Mouse (Mus musculus): ENCODE data around the gene Gm20388. TPM values are rescaled to one million over a fixed set of nuclear protein-coding genes. Genes with fewer than 3 reads are reported as not detected.
A peak's percentile ranks its signal among the peaks of the same experiment; 100 is the strongest.

Gm20388 gene
- polyA plus RNA-seq, 1 experiment from 2014 or later = 3.6 TPM

DNA sequence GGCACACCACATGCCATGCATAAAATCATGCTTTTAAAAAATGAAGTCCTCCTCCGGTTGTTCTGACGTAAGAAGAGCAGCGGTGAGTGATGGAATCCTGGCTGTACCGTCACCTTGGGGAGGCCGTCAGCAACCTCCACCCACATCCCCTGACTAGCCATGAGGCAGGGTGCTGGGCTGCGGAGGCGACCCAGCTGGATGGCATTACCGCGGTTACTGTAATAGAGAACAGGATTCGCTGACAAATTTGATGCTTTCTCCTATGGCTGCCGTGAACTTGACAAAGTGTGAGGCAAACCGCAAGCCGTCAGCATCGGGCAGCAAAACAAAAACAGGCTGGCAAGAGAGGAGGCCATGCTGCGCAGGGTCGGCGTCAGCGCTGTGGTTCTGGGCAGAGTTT, 1317.1 kb downstream of the Gm20388 start:
- Histone ChIP-seq H3K4me3 (no peak overlapping the region), H3K27me3 (replicated peaks; ENCODE audit: low read depth, poor library complexity, severe bottlenecking) (peaks cover 62% of the 10 kb centered on the region), H3K27ac (replicated peaks) (peak overlapping the region; percentile 60), H3K36me3 (replicated peaks) (no peaks in the 10 kb centered on the region), H3K4me1 (peaks cover 57% of the 10 kb centered on the region), H3K9me3 (no peaks in the 10 kb centered on the region)
- no peak for DNase-seq (ENCODE audit: low spot score)
- 82% methylated on average over 18 of the region's 18 CpGs for WGBS

DNA sequence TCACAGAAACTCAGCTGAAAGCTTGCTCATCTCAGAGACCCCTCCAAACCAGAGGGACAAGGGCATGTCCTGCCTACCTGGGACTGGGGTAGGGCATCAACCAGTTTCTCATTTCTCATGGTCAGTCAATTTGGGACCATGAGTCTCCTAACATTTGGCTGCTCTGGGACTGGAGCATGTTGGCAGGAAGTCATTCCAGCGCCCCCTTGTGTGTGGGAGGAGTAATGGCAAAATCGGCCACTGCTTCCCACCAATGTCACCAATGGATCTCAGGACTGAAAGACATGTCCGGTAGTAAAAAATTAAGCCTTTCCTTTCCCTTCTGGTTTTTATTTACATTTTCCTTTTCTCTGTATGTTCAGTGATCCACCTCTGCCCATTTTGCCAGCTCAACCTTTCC, 1318.3 kb downstream of the Gm20388 start:
- no peak overlapping the region for H3K4me3 ChIP-seq
- H3K9me3 ChIP-seq = no peaks in the 10 kb centered on the region
- H3K36me3 ChIP-seq (replicated peaks) = no peaks in the 10 kb centered on the region
- H3K27ac ChIP-seq (replicated peaks) = 0 out of 2 replicates have a peak overlapping the region, but pooled peaks have one; percentile 21
- H3K27me3 ChIP-seq (replicated peaks; ENCODE audit: low read depth, poor library complexity, severe bottlenecking) = peaks cover 51% of the 10 kb centered on the region
- H3K4me1 ChIP-seq = peaks cover 56% of the 10 kb centered on the region
- DNase-seq (ENCODE audit: low spot score) = peak; percentile 53
- 62% methylated on average over 3 of the region's 3 CpGs for WGBS

DNA sequence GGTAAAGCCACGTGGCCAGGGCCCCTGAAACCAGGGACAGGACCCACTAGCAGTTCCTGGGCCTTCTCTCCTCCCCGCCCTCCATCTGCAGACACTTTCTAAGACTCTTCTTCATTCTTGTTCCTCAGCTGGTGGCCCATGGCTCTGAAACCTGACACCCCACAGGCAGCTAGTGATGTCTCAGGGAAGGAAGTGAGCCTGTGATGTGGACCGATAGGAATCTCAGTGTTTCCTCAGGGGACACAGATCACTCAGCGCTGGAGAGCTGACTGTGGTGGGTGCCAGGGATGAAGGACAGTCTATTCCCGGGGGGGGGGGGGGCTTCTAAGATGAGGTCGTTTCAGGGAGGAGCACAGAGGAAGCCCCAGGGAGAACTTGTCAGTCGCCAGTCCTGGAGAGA, 1318.9 kb downstream of the Gm20388 start:
- no peaks in the 10 kb centered on the region for H3K36me3 ChIP-seq (replicated peaks)
- H3K27me3 ChIP-seq (replicated peaks; ENCODE audit: low read depth, poor library complexity, severe bottlenecking) = peaks cover 47% of the 10 kb centered on the region
- H3K9me3 ChIP-seq = no peaks in the 10 kb centered on the region
- no peak overlapping the region for H3K4me3 ChIP-seq
- no peak for DNase-seq (ENCODE audit: low spot score)
- H3K4me1 ChIP-seq = peaks cover 62% of the 10 kb centered on the region
- WGBS = 32% methylated on average over 7 of the region's 7 CpGs
- peak overlapping the region; percentile 58 for H3K27ac ChIP-seq (replicated peaks)

DNA sequence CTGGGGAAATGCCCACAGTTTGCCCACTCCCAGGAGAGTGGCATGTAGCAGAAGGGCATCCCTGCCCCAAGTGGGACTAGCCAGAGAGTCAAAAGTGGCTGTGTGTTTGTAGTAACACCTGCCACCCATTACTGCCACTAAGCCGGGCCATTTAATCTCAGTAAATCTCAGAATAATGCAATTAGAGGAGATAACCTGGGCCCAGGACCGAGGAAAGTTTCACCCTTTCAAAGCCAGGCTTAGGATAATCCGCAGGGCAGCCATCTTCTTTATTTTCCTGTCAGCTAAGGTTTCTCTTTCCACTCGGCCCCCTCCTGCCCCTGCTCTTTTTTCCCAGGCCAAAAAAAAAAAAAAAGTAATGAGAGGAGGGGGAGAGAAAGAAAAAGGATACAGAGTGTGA, 1322.6 kb downstream of the Gm20388 start:
- Histone ChIP-seq H3K9me3 (no peaks in the 10 kb centered on the region), H3K4me1 (peaks cover 62% of the 10 kb centered on the region), H3K27ac (replicated peaks) (0 out of 2 replicates have a peak overlapping the region, but pooled peaks have one; percentile 4), H3K27me3 (replicated peaks; ENCODE audit: low read depth, poor library complexity, severe bottlenecking) (peaks cover 22% of the 10 kb centered on the region), H3K36me3 (replicated peaks) (no peaks in the 10 kb centered on the region), H3K4me3 (no peak overlapping the region)
- no peak for DNase-seq (ENCODE audit: low spot score)
- 31% methylated on average over 4 of the region's 4 CpGs for whole genome bisulfite sequencing

DNA sequence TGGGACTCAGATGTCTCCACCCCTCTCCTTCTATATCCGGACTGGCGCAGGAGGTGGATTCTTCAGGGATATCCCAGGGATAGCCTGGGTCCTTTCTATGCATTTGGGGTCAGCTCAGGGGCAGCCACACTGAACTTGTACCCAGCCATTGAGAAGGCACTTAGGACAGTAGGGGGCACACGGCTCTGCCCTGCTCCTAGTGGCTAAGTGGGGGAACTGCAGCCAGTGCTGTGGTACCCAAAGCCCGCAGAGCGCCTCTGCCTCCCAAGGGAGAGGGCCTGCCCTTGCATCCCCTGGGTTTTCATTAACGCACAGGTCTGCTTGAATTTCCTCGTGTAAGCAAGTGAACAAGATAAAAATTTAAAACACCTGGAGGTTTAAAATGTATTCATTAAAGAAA, 1324.3 kb downstream of the Gm20388 start:
- WGBS = 53% methylated on average over 7 of the region's 7 CpGs
- no peaks in the 10 kb centered on the region for H3K9me3 ChIP-seq
- no peak overlapping the region for H3K4me3 ChIP-seq
- H3K27me3 ChIP-seq (replicated peaks; ENCODE audit: low read depth, poor library complexity, severe bottlenecking) = peaks cover 24% of the 10 kb centered on the region
- no peaks in the 10 kb centered on the region for H3K36me3 ChIP-seq (replicated peaks)
- DNase-seq (ENCODE audit: low spot score) = peak; percentile 63
- peaks cover 51% of the 10 kb centered on the region for H3K4me1 ChIP-seq
- H3K27ac ChIP-seq (replicated peaks) = 0 out of 2 replicates have a peak overlapping the region, but pooled peaks have one; percentile 14

DNA sequence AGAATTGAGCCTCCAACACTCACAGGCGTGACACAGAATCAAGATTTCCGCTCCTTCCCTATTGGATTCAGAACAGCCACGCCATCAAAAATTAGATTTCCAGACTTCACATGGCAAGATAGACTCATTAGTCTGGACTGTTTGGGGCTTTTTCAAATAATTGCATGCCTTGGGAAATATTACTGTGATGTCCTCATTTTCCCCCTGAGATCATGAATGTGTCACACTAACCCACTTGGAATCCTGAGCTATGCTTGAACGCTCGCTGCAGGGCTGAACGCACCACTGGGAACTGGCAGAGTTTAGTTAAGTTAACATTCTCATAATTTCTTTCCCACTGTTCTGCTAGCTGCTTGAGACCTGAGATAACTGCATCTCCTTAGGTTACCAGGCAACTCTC, 1329.0 kb downstream of the Gm20388 start:
- H3K9me3 ChIP-seq = no peaks in the 10 kb centered on the region
- DNase-seq (ENCODE audit: low spot score) = no peak
- H3K4me1 ChIP-seq = peaks cover 67% of the 10 kb centered on the region
- peaks cover 44% of the 10 kb centered on the region for H3K27me3 ChIP-seq (replicated peaks; ENCODE audit: low read depth, poor library complexity, severe bottlenecking)
- 84% methylated on average over 6 of the region's 6 CpGs for WGBS
- H3K4me3 ChIP-seq = no peak overlapping the region
- H3K27ac ChIP-seq (replicated peaks) = peak overlapping the region; percentile 31; the same call in 1 of the 2 replicates
- no peaks in the 10 kb centered on the region for H3K36me3 ChIP-seq (replicated peaks)

DNA sequence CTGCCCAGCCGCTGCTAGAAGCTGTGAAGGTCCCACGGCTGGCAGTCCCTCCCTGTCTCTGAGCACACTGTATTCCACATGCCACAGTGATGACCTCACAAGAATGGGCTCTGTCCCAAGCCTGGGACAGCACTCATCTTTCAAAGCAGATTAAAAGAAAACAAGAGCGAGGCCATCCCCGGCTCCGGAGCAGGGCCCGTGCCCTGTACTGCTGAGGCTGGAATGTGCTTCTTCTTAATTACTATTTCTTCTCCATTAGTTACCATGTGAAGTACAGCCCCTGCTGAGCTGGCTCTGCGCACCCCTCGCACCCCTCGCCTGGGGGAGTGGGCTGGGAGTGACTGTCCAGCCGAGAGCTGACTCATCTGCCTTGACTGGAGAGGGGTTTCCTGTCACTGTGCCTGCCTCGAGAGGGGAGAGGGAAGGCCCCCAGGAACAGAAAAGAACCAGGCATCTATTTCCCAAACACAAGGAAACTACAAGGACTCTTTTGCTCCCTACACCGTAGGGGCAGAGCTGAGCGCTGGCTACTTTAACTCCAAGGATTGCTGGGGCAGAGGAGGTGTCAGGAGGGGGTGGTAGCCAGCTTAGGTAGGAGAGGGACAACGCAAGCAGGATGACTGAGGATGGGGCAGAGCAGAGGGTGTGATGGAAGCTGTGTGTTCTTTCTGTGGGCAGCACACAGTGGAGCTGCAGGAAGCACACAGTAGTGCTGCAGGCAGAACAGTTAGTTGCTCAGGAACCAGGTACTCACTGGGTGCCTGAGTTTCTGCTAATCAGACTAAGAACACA, 1331.3 kb downstream of the Gm20388 start:
- Histone ChIP-seq H3K27me3 (replicated peaks; ENCODE audit: low read depth, poor library complexity, severe bottlenecking) (peaks cover 50% of the 10 kb centered on the region), H3K9me3 (no peaks in the 10 kb centered on the region), H3K36me3 (replicated peaks) (no peaks in the 10 kb centered on the region), H3K4me3 (peak overlapping the region; percentile 21), H3K27ac (replicated peaks) (peak overlapping the region; percentile 81), H3K4me1 (peaks cover 61% of the 10 kb centered on the region)
- DNase-seq (ENCODE audit: low spot score) = peak; percentile 51
- 8% methylated on average over 14 of the region's 14 CpGs for WGBS

DNA sequence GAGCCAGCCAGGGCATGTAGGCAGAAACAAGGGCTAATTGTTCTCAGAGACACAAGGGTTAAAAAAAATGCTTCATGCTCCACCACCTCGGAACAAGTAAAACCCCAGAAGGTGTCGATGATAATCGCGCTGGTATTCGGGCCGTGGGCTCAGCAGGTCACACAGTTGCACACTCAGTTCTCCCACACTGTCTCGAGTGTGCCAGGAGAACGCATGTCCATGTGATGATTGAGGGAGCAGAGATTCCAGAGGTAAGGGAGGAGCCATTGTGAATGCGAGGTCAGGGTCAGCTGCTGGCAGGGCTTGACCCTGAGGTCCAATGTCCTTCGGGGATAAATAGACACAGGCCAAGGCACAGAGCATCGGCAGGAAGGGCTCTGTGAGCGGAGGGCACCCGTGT, 1332.0 kb downstream of the Gm20388 start:
- H3K4me1 ChIP-seq = peaks cover 61% of the 10 kb centered on the region
- no peaks in the 10 kb centered on the region for H3K9me3 ChIP-seq
- WGBS = 6% methylated on average over 13 of the region's 13 CpGs
- no peaks in the 10 kb centered on the region for H3K36me3 ChIP-seq (replicated peaks)
- H3K27ac ChIP-seq (replicated peaks) = peak overlapping the region; percentile 81
- H3K27me3 ChIP-seq (replicated peaks; ENCODE audit: low read depth, poor library complexity, severe bottlenecking) = peaks cover 56% of the 10 kb centered on the region
- no peak for DNase-seq (ENCODE audit: low spot score)
- H3K4me3 ChIP-seq = no peak overlapping the region

DNA sequence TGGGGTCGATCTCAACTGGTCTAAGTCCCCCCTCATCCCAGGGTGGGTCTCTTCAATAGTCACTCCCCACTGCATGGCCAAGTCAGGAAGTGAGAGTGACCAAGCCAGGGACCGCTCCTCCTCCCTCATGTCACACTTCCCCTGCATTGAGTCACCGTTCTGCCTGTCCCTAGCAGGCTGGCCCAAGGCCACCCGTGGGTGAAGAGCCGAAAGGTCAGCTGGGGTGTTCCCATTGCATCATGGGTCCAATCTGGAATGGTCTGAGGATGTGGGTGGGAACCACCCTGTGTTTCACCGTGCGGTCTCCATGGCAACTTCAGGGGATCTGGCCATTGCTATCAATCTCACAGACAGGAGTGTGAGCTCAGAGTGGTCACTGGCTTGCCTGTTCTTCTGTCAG, 1338.2 kb downstream of the Gm20388 start:
- no peak overlapping the region for H3K27ac ChIP-seq (replicated peaks)
- no peak overlapping the region for H3K4me3 ChIP-seq
- DNase-seq (ENCODE audit: low spot score) = no peak
- no peaks in the 10 kb centered on the region for H3K9me3 ChIP-seq
- peaks cover 78% of the 10 kb centered on the region for H3K27me3 ChIP-seq (replicated peaks; ENCODE audit: low read depth, poor library complexity, severe bottlenecking)
- H3K36me3 ChIP-seq (replicated peaks) = no peaks in the 10 kb centered on the region
- 81% methylated on average over 7 of the region's 7 CpGs for WGBS
- peaks cover 53% of the 10 kb centered on the region for H3K4me1 ChIP-seq

DNA sequence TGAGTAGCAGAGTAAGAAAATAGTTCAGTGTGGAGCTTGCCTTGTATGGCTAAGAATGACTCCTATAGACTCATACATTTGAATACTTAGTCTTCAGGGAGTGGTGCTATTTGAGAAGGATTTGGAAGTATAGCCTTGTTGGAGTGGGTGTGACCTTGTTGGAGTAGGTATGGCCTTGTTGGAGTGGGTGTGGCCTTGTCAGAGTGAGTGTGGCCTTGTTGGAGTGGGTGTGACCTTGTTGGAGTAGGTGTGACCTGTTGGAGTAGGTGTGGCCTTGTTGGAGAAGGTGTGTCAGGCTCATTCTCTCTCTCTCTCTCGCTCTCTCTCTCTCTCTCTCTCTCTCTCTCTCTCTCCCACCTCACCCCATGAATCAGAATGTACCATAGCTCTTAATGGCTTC, 1338.8 kb downstream of the Gm20388 start:
- no CpG with 5 or more reads among the region's 1 CpGs for WGBS
- H3K4me1 ChIP-seq = peaks cover 51% of the 10 kb centered on the region
- H3K27me3 ChIP-seq (replicated peaks; ENCODE audit: low read depth, poor library complexity, severe bottlenecking) = peaks cover 80% of the 10 kb centered on the region
- no peaks in the 10 kb centered on the region for H3K9me3 ChIP-seq
- H3K36me3 ChIP-seq (replicated peaks) = no peaks in the 10 kb centered on the region
- DNase-seq (ENCODE audit: low spot score) = no peak
- no peak overlapping the region for H3K4me3 ChIP-seq
- no peak overlapping the region for H3K27ac ChIP-seq (replicated peaks)

DNA sequence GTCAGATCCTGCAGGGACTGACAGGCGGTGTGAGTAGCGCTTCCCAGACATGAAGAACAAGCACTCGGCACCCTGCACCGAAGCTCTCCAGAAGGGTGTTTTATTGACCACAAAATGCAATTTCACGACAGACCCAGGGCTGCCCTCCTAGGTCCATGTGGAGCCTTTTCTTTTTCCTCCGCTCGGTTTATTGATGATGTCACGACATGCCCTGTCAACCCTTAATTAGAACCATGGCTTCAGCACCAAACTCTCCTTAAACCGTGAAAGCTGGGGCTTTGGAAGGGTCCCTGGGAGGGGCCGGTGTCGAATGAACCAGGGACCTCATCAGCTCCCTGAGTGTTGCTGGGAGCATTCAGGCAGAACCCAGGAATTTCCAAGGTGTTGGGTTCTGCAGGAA, 1340.4 kb downstream of the Gm20388 start:
- Histone ChIP-seq H3K27ac (replicated peaks) (0 out of 2 replicates have a peak overlapping the region, but pooled peaks have one; percentile 21), H3K4me1 (peaks cover 64% of the 10 kb centered on the region), H3K9me3 (no peaks in the 10 kb centered on the region), H3K4me3 (0 out of 2 replicates have a peak overlapping the region, but pooled peaks have one; percentile 8), H3K27me3 (replicated peaks; ENCODE audit: low read depth, poor library complexity, severe bottlenecking) (peaks cover 93% of the 10 kb centered on the region), H3K36me3 (replicated peaks) (no peaks in the 10 kb centered on the region)
- WGBS = 30% methylated on average over 11 of the region's 11 CpGs
- DNase-seq (ENCODE audit: low spot score) = peak; percentile 49

DNA sequence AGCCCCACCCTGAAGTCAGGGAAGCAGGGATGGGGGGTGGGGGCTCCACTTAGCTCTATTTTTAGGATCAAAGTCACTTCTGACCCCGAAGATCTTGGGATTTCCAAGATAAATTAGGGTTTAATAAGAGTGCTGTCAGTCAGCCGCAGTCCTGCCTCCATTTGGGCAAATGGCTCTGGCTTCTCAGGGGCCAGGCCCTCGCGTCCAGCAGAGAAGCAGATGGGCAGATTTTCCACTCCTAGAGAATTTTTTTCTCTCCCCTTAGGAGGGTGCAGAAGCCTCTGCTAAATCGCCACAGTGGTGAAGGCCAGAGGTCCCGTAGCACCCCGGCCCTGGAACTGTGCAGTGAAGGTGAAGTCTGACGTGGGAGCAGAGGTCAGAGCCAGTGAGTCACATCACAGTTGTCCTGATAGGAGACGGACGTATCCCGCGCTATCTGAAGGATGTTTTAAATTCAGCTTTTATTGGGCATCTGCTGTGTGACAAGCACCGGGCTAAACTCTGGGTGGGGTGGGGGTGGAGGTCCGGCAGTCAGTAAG, 1345.2 kb downstream of the Gm20388 start:
- Histone ChIP-seq H3K9me3 (no peaks in the 10 kb centered on the region), H3K27ac (replicated peaks) (peak overlapping the region; percentile 48; the same call in 1 of the 2 replicates), H3K4me3 (no peak overlapping the region), H3K36me3 (replicated peaks) (no peaks in the 10 kb centered on the region), H3K4me1 (peaks cover 73% of the 10 kb centered on the region), H3K27me3 (replicated peaks; ENCODE audit: low read depth, poor library complexity, severe bottlenecking) (peaks cover 82% of the 10 kb centered on the region)
- 38% methylated on average over 14 of the region's 14 CpGs for WGBS
- no peak for DNase-seq (ENCODE audit: low spot score)

Measured in embryonic facial prominence, embryonic 10.5 days (tissue).